Mouse (Mus musculus) gastrocnemius, adult 18-20 months (tissue): Measurements from ENCODE around the gene Nav2. TPM values are rescaled to one million over a fixed set of nuclear protein-coding genes. Genes with fewer than 3 reads are reported as not detected.

Experiments used
- DNase-seq: peaks from one replicate; pipeline ENCODE4 v3.0.0; 2021; ENCODE audit warnings: low spot score
- total RNA-seq, 2 experiments: library from RNA; stranded (reverse); gene quantifications; 2 replicates each; pipeline ENCODE4 v1.2.3; 2021

Nav2 gene
- total RNA-seq, 2 experiments from 2014 or later, result 35.3 to 35.4 TPM

DNA sequence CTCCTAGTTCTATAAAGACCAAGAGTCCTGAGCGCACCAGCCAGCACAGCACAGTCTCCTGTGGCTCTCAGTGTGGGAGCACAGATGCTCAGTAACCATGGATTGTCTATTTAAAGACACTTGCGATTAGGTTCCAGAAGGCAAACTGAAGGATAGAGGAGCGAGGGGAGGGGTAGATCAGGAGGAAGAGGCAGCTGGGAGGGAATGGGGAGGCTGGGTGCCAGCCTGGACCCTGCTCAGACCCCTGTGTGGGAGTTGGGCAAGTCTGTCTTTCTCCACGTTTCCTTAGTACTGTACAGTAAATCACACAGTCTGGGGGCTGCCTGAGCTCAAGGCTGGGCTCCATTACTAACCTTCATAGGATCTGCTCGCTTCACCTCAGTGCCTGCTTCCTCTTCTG, 243.8 kb downstream of the Nav2 start:
- no peak for DNase-seq

DNA sequence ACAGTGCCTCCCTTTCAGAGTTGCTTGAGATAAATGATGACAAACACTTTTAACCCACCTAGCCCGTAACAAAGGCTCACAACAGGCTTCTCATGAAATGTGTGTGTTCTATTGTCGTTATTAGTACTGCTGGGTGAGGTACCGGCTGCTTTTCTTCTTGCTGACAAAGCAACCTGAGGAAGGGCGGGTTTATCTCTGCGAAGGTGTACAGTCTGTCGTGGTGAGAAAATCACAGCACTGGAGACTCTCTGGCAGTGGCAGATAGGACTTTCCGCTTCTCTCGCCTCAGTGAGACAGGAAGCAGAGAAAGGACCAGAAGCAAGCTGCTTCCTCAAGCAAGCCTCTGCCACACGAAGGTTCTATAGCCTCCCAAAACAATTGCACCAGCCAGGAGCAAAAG, 244.2 kb downstream of the Nav2 start:
- no peak for DNase-seq

DNA sequence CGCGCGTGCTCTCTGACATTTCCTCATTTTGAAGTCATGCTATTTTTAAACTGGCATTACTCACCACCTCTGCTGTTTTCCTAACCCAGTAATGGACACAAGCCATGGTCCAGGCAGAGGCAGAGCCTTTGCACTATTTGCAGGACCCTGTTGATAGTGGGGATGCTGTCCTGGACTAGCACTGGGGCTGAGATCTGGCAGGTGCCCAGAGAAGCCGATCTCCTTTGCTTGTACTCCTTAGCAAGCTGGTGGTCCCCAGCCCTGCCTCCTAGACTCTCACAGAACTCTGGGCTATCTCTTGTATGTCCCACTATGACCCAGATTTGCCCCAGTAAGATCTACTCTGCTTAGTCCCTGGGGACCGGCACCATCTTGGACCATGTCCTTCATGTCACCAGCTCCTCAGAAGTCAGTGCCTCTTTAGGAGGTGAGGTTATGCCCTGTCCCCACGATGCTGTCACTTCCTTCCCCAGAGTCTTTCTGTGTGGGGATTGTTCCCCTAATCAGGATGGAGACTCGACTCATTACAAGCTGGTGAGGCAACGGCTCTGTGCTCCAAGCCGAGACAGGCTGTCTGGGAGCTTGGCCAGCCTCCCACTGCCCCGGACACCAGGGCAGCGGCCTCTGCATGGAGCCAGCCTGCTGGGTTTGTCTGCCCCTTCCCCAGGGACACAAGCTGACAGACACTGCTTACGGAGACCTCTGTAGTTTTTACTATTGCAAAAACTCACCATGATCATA, 250.3 kb downstream of the Nav2 start:
- DNase-seq, result peak; percentile 8

DNA sequence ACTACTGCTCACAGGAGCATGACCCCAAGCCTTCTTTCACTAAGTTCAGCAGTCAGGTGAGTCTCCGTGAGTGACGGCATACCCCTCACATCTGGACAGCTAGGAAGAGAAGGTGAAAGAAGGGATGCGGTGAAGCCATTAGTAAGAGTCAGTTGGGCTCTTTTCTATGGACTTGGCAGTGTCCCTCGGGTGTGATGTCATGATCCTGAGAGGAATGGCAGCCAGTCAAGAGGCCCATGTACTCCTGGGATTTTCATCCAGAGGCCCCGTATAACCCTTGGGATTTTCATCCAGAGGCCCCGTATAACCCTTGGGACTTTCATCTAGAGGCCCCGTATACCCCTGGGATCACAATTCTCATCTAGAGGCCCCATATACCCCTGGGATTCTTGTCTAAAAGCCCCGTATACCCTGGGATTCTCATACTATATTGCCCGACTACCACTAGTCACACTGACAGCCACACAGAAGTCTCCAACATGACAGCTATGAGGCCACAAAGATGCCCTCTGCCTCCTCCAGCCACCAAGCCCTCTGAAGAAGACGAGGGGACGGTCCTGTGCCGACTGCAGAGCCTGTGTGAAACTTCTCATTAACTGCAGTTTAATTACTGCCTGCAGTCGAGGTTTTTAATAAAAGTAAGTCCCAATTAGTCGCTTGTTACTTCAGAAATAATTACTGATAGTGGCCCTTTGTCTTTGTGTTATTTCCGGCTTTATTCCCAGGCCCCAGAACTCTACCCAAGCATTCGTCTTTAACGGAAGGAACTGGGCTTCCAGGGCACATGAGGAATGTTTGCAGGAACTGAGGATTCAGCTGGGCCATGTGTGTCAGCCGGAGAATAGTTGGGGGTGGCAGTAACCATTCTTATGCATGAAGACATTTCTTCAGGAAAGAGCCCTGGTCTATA, 251.4 kb downstream of the Nav2 start:
- DNase-seq, result no peak

DNA sequence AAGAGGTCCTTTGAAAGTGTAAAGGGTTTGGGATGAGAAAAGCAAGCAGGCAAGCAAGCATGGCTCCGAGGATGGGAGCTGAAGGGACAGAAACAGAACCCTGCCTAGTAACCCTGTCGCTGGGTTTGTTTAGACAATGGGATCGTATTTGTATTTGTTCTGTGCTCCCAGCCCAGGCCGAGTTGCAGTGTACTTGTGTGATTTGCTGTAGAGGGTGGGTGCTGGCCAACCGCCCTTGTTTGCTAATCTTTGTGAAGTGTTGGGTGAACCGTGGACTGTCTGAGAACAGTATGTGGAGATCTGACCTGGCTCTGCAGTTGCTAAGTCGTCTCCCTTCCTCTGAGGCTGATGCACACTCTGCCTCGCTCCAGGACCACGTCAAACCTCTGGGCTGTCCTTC, 253.6 kb downstream of the Nav2 start:
- DNase-seq, result no peak

DNA sequence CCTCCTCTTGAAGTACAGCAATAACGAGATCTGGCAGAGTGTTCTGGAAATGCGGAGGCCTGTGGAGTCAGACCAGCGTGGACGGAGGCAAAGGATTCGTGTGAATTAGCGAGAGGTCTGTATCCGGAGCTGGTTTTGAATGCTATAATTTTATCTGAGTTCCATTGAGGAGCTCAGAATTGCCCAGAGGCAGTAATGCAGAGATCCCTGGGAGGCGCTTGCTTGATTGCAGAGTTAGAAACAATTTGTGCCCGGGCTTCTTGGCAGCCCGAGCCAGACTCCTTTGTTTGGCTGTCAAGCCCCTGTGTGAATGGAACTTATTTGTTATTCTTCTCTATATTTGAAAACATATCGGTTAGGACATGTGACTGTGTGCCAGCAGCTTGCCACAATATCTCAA, 255.3 kb downstream of the Nav2 start:
- DNase-seq, result no peak

DNA sequence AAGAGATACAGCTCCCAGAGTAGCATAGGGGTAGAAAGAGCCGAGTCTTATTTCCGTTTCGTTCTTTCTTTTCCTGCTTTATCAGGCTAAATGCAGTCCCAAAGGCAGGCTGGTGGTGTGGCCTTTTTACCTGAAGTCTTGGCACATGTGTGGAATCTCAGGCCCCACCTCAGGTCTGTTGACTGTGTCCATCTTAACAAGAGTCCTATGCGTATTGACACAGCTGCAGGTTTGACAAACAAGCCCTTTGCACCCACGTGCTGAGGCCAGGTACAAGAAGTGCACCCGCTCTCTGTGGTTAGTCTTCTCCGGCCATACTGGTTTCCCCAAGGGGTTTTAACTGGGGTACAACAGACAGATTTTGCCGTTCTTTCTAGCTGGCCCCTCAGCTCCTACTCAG, 256.4 kb downstream of the Nav2 start:
- no peak for DNase-seq

DNA sequence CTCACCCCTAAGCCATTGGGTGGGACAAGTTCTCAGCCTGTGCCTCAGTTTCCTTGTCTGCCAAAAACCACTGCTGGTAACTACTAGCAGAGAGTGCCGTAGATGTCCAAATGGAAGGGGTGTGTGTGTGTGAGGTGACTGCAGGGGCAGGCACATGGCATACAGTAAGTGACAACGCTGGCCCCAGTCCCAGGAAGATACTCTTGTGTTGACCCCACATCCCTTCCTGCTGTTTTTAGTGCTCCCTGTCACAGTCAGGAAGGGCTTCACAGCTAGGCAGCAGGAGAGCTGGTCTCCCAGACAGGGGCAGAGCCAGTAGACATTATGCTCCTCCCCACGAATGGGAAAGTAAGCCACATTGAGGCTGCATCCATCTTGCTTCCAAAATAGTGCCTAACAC, 264.4 kb downstream of the Nav2 start:
- DNase-seq, result no peak

DNA sequence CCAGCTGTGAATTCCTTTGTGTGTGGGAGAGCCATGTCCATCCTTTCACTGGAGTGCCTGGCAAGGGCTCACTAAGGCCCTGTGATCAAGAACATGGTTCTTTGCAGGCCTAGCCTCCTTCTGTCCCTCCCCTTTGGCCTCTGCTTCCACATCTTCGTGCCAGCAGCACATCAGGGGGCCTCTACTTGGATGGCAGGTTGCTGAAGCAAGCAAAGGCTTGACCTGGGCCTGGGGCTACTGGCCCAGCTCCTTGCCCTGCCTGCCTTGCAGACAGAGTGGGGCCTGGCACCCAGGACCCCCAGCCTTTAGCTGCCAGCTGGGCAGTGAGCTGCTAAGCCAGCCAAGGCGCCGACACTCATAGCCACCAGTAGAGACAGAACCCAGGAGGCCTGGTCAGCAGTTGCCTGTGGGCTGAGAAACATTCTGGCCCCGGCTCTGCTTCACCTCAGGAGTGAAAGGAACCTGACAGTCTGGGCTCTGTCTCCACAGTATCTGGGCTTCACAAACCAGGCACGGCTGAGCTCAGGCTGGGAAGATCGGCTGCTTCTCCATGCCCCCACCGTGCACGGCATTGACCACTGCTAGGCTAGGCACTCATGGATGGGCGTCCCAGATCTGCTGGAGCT, 267.4 kb downstream of the Nav2 start:
- DNase-seq, result no peak

DNA sequence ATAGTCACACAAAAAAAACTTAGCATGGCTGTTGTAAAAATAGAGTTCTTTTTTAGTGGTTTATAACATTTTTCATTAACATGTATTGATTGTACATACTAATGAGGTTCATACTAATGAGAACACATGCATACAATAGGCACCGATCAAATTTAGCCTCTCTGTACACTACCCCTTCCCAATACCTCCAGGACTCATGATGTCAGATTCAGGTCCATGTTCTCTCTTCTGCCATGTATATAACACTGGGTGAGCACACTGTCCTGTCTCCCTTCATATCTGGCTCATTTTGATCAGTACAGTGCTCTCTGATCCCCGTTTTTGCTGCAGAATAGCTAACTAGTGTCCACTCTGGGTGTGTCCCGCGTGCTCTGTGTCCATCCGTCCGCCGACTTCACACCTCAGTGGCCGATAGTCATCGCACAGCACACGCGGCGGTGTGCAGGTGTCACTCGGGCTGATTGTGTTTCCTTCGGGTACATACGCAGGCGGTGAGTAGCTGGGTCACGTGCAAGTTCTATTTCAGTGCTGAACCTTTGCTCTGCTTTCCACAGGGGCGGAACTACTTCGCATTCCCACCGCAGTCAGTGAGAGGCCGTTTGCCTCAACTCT, 268.2 kb downstream of the Nav2 start:
- no peak for DNase-seq

DNA sequence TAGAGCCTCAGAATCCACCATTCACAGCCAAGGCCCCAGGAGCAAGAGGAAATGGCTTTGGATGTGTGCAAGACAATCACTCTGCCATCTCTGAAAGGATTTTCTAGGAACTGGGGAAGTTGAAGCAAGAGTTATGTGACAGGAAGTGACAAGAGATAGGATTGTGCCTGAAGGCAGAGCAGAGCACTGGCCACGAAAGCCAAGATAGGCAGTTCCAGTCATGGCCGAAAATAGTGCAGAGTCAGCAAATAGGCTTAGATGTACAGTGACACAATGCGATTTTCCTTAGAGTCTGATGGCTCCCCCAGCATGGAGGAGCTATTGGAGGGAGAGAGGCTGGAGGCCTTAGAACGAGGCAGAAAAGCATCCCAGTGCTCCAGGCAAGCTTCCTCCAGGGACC, 269.7 kb downstream of the Nav2 start:
- DNase-seq, result no peak

DNA sequence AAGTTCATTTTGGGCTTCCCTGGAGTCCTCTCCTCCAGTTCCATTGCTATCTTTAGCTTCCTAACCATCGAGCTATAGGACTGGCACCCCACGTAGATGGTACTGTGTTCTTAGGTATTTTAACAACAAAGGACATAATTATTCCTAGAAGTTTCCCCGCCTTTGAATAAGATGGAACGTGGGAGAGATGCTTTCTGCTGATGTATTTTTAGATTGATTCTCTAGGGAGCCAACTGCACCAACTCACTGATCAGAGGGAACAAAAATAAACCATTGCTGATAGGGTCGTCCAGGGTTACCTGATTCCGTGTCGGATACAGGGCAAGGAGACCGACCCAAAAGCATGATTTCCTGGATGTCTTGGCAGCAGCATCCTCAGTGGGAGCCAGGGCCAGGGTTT, 272.5 kb downstream of the Nav2 start:
- DNase-seq, result no peak

DNA sequence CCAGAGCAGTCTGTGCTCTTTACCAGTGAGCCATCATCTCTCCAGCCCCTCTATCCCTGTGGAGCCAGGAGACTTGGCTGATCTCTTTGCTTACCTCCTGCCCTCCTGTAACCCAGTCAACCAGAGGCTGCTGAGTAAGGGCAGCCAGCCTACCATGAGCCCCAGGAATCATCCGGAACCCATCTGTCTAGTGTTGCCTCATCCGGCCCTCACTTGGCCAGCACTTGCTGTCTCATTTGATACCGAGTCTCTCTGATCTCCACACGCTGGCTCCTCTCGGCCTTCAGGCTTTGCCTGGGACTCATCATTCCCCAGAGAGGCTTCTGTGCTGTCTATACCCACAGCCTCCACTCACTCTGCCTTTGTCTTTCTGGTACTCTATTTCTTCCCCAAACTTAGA, 273.9 kb downstream of the Nav2 start:
- peak; percentile 63 for DNase-seq

DNA sequence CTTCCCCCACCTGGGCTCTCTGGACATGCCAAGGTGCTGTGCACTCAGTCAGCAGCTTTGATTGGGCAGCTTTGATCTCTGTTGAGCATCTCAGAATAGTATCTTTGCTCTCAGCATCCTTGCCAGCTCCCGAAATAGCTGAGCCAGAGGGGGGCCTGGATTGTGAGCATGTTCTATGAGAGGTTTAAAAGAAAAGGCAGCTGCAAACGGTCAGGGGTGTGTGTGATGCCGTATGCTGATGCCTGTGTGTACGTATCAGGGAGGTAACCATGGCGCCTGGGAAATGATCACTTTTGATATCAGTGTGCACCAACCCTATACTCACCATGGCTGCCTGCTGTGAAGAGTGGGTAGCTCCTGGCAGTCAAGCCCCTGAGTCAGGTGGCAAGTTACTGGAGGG, 275.2 kb downstream of the Nav2 start:
- DNase-seq, result peak; percentile 48

DNA sequence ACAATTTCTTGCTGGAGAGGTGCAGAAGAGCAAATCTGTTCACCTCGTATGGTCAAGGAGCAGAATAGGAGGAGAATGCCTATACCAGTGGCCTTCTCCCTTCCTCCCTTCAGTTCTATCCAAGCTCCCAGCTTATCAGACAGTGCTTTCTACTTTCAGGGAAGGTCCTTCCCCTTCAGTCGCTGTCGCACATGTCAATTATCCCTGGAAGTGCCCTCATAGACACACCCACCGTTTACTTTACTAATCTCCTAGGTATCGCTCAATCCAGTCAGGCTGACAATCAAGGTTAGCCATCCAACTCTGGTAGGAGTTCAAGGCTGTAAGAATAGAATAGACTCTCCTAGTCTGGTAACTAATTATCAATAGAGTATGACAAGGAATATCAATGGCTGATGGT, 277.5 kb downstream of the Nav2 start:
- DNase-seq, result no peak

DNA sequence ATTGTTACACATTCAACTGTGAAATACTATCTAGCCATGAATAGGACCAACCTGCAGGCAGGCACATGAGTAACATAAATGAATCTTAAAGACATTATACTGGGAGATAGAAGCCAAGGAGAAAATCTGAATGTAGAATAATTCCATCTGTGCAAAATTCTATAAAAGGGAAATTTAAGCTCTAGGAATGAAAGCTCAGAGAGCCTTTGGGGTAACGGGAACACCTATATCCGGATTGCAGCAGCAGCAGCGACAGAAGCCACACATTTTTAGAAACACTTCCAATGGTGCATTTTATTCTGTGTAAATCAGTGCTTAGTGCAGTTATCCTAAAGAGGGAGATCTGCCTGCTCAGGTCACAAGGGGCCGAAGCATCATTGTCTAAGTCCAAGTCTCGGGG, 280.8 kb downstream of the Nav2 start:
- no peak for DNase-seq

DNA sequence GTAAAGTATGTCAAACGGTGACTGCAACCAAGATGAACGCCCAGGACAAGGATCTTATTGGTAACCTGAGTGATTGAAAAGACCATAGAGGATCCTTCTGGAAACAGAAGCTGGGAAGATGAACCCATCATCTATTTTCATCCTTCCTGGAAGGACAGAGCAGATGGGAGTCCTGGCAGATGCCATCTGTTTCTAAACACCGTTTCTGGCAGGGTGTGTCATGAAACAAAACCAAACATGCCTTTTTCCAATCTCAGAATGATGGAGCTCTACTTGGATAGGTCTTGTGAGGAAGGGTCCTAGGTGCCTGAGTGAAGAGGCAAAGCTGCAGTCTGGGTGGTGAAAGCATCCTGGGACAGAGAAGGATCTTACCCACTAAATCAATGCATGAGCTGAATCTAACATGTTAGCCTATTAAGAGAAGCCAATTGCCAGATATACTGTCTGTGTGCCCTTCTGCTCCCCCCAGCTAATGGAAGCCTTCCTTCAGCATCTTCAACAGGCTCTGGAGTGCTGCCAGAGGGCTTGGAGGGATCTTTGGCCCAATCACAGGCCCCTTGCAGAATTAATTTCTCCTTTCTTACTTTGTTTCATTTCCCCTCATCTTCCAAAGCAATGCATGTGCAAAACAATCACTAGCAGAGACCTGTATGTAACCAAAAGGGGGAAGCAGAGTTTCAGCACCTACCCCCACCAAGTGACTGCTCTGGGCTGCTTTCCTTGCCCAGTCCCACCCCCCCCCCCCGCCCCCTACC, 281.9 kb downstream of the Nav2 start:
- DNase-seq, result no peak

DNA sequence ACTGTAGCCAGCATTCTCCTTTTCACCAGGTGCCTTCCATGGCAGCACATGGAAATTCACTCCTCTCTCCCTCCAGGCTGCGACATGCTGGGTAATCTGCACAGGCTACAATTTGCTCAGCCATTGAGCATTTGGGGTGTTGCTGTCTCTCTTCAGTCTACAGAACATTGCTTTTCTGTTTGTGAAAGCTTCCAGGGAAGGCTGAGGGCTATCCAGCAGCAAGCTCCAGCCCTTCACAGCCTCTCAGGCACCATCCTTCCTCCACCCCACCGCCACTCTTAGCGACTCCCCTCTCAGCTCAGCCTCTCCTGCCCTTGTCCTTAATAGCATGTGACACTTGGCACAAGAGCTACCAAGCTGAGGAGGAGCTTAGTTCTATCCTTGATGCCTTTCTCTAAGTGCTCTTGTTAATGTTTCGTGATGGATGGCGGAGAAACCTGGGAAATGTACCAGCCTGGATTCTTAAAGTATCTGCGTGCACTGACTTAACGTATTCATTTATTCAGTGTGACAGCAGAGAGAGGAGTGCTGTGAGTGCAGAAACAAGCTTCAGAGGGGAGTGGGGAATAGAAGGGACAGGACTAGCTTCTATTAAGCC, 282.7 kb downstream of the Nav2 start:
- no peak for DNase-seq

DNA sequence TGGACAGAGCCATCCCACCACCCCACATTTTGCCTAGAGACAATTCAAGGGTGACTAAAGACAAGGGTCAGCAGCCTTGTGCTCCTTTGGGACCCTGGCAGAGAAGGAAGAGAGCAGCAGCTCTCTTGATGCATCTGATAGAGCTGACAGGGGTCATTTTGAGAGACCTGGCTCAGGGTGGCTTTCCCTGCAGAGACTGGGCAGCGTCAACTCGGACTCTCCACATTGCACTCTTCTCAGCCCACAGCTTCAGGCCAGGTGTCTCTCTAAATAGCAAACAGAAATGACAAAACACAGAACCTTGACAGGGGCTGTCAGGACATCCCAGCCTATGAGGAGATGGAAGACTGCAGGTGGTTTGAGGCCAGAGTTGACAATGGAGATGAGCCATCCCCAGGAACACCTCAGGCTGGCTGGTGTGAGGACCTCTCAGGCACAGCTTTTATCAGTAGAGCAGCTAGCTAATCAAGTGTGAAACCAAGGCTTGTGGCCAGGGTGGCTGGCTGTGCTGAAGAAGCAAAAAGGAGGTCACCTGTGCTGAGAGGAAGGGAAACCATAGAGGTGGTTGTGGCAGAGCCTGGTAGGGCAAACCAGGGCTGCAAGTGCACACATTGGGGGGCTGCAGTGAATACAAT, 283.7 kb downstream of the Nav2 start:
- no peak for DNase-seq

DNA sequence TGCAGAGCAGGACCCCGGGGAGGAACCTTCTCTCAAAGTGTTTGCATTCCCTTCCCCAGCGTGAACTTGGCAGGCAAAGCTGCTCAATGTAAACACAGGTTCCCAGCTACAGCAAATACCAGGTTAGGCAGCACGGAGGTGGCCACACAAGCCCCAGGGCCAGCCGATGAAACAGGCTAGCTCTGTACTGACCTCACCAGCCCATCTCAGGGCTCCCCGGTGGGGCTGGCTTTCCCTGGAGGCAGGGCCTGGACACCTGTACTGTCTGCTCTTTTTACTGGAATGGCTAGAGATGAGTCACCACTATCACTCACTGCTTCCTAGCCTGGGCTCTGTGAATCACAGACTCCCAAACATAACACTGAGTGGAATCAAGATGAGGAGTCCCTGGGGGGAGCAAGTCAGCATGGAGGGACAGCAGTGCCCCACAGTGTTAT, 287.2 kb downstream of the Nav2 start:
- no peak for DNase-seq
